Mouse (Mus musculus) left cerebral cortex, adult 18-20 months (tissue): ENCODE measurements around the gene Ncam2. TPM values are rescaled to one million over a fixed set of nuclear protein-coding genes. Genes with fewer than 3 reads are reported as not detected.

ENCODE experiments used
- DNase-seq, 2 experiments: peaks; one replicate each; pipeline ENCODE4 v3.0.0; 2021 to 2022; ENCODE audit warnings: low spot score in 2 of 2, mixed read lengths in 1 of 2
- long read RNA-seq, 2 experiments: library from polyadenylated mRNA; stranded (forward); transcript quantifications; one replicate each; pipeline ENCODE4 v2.0.0; 2021
- total RNA-seq, 2 experiments: library from RNA; stranded (reverse); gene quantifications; 2 replicates each; pipeline ENCODE4 v1.2.3; 2021

Ncam2 gene
- 10 to 100 TPM; 74.1 to 78.6 TPM for total RNA-seq
- long read RNA-seq, experiment 1, partial matches to known transcripts, result 12 of 19 reads
- long read RNA-seq, experiment 1, other reads (novel, unspliced or antisense), result 7 of 19 reads
- long read RNA-seq, experiment 2, partial matches to known transcripts, result 8 of 9 reads
- long read RNA-seq, experiment 2, other reads (novel, unspliced or antisense), result 1 of 9 reads

GRCm38 (mm10) chr16:81200201-81201071 is at the start of gene Ncam2:
TSS of gene Ncam2 (plus strand) at chr16:81200697.
- peak; percentile 67 to 70 for DNase-seq

DNA sequence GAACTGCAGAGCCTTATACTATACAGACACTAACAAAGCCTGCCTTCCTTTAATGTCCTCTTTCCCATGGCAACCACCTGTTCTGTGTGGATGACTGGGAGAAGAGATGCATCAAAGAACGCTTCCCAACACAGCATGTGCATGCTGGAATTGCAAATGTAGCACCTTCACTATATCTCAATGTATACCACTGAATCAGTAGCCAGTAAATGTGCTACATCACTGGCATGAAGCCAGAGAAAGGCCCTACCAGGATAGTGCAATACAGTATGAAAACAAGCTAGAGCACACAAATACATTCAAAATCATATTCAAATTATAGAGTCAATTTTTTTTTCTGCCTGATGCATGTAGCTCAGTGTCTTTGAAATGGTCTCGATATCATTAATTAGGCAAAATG is 29.7 kb upstream of the Ncam2 start:
- DNase-seq, result no peak

DNA sequence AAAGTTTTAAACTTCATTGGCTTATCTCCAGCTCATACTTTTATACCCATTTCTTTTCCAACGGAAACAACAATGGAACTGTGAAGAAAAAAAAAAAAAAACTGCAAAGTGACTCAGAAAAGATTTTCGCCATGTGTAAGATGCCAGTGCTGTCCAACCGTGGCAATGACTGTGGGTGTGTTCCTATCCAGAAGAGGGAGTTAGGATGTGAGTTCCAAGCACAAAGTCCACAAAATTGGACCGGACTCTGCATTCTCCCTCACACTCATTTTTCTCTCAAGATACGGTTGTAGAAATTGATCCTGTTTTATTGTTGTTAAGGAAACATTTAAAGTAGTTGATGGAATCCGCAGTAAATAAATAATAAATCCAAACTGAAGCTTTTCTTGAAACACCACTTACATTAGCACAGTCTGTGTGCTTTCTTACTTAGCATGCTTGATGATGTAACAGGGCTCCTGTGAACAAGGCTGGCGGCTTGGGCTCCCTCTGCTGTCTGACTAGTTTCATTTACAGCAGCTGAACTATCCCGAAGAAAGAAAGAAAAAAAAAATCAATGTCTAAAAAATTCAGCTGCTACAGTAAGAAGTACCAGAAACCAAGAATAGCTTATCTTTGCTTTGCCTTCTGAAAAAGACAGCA is 25.1 kb upstream of the Ncam2 start:
- DNase-seq, result peak; percentile 67 to 79

DNA sequence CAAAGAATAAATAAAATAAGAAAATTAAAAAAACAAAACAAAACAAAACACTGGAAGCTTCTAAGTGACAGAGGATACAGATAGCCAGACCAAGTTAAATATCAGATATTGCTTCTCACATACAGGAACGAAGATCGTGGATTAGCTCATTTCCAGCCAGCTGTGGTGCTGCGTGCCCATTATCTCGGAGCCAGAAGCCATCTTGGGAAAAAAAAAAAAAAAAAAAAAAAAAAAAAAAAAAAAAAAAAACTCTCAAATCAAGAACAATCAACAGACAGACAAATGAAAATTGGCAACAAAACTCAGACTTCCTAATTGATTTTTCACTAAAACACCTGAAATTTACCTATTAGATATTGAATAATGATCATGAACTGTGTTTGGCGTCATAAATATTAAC is 20.7 kb upstream of the Ncam2 start:
- DNase-seq, result no peak

DNA sequence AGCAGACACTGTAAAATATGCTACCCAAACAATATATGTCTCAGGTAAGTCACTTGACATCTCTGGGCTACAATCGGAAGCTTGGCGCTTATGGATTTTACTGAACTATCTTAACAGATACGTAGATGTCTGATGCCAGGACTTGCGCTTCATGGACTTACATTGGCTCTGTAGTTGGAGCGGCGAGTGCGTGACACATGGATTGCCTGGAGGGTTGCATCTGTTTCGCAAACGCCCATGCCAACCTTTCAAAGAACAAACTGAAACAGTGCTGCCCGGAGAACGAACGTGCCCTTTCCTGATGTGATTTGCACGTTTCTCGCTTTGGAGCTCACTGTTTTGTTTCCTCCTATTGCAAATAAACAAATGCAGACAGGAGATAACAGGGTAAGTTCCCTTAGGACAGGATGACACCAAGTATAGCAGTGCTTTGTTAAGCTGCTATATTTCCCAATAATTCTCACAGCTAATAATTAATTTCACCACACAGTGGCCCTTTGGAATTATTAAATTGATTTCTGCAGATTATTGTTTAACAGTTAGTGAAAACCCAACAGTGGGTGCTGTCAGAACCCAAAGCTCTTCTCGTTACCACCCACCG is 12.8 kb upstream of the Ncam2 start:
- DNase-seq, result no peak

DNA sequence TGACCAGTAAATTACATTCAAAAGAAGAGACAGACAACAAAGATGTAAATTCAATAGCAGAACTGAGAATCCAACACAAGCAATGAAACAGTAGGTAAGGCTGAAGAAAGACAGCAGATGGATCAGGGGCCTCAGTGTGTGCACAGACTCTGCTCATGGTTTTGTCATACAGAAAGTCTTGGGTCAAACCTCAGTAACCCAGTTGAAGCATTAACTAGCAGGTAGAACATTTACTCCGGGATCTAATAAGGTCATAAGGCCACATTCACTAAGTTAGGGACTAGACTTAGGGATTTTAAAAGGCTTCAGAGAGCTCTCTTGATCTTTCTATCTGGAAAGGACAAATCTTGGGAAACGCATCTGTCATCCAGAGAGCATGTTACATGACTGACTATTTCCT is 8.9 kb upstream of the Ncam2 start:
- DNase-seq, result no peak

DNA sequence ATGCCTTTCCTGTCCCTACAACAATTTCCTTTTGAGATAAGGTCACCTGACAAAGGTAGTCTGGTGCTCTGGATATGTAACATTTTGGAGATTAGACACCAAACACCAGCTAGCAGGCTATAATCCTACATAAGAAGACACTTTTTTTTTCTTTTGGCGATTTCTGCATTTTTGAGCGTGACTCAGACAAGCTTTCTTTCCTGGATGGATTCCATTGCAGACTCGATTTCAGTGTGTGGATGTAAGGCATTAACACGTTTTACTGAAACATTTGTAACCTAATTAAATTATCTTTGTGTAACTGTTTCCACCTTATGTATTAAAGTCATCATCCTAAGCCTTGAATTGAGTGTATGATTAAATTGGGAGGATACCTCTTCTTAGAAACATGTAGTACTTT is 7.9 kb upstream of the Ncam2 start:
- no peak for DNase-seq

GRCm38 (mm10) chr16:81199467-81199866 is 1.0 kb upstream of the Ncam2 start:
- DNase-seq, result no peak

DNA sequence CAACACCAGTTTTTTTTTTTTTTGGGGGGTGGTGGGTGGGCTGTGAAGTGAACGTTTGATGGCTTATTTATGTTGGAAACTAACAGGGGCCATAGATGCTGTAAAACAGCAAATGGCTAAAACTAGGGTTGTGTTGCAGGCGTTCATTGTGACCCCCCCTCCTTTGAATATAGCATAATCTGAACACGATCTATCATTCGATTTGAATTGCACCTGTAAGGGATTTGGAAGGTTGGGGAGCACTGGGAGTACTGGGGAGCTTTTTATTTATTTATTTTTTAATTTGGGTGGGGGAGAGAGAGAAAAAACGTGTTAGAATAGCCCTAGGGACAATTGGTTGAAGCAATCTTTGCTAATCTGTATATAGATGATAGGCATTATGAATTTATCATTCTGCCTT is 974 bp downstream of the Ncam2 start:
- DNase-seq, result no peak

- peak; percentile 78 to 85 for DNase-seq
Measured at GRCm38 (mm10) chr16:81201992-81202391, 1.5 kb downstream of the Ncam2 start.

- peak in 1 of 2 experiments; percentile 27 for DNase-seq
Measured at GRCm38 (mm10) chr16:81202721-81203161, 2.2 kb downstream of the Ncam2 start.

- DNase-seq, result no peak
Measured at GRCm38 (mm10) chr16:81204405-81205034, 4.0 kb downstream of the Ncam2 start.

- DNase-seq, result no peak
Measured at GRCm38 (mm10) chr16:81221176-81221575, 20.7 kb downstream of the Ncam2 start.

GRCm38 (mm10) chr16:81223841-81224240 is 23.3 kb downstream of the Ncam2 start:
- DNase-seq, result no peak

DNA sequence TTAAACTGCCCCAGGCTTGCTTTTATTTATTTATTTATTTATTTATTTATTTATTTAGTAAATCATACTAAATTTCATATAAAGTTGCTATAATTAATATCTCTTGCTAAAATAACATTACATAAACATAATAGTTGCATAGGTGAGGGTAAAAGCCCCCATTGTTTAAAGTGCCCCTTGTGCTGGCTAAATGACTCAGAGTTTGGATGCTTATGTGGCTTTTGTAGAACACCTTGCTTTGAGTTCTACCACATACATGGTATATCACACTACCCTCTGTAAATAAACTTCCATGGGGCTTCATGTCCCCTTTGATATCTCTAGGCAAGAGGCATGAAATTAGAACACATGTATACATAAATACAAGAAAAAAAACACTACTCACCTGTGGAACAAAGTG is 23.8 kb downstream of the Ncam2 start:
- DNase-seq, result no peak

DNA sequence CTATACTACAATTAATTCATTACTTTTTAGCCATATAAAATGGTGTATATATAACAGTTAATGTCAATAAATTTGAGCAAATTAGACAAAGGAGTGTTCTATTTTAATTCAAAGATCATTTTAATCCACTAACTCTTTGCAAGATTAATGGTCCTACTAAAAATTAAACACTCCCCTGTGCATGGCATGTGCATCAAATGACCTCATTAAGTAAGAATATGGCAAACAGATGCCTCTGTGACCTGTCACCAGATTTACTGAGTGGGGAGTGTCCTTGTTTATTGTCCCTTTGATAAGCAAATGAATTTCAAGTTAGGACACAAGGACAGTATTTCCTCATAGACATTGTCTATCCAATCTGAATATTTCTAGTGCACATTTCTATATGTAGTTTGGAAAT is 54.4 kb downstream of the Ncam2 start:
- no peak for DNase-seq

- no peak for DNase-seq
Measured at GRCm38 (mm10) chr16:81260429-81260828, 59.9 kb downstream of the Ncam2 start.

DNA sequence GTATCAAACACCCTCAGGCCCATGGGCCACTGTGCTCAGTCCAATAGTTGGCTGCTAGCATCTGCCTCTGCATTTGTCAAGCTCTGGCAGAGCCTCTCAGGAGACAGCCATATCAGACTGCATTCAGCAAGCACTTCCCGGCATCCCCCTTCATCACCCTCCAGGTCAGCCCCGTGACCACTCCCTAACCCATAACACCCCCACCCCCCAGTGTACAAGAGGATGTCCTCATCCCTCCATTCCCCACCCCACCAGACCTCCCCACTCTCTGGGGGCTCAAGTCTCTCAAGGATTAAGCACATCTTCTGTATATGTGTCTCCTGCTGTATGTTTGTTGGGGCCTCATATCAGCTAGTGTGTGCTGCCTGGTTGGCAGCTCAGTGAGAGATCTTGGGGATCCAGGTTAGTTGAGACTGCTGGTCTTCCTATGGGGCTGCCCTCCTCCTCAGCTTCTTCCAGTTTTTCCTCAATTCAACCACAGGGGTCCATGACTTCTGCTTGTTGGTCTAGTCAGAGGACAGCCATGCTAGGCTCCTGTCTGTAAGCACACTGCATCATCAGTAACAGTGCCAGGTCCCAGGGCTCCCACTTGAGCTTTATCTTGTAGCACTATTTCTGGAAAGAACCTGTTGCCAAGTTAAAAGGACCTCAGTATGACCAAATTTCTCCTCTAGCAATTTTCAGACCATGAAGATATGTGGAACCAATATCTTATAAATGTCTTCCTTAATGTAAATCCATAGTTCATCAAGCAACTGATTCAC is 73.3 kb downstream of the Ncam2 start:
- no peak for DNase-seq

DNA sequence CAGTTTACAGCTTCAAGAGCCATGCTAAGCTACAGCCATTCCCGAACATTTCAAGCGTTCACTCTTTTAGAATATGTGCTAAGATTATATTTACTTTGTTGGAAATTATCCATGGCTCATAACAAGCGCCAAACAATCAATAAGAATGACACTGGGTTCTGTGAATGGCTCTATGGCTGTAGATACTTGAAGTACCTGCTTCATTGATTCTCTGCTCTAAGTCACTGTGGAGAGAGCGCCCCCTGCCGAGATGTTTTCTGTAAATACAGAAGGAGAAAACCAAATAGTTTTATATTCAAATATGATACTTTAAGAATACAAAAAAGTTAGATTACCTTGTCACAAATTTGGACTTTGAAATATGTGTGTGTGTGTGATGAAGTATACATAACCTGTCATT is 83.7 kb downstream of the Ncam2 start:
- peak; percentile 55 to 76 for DNase-seq
